ENCODE assay signal across 9 mouse cellular contexts in the genomic region with DNA sequence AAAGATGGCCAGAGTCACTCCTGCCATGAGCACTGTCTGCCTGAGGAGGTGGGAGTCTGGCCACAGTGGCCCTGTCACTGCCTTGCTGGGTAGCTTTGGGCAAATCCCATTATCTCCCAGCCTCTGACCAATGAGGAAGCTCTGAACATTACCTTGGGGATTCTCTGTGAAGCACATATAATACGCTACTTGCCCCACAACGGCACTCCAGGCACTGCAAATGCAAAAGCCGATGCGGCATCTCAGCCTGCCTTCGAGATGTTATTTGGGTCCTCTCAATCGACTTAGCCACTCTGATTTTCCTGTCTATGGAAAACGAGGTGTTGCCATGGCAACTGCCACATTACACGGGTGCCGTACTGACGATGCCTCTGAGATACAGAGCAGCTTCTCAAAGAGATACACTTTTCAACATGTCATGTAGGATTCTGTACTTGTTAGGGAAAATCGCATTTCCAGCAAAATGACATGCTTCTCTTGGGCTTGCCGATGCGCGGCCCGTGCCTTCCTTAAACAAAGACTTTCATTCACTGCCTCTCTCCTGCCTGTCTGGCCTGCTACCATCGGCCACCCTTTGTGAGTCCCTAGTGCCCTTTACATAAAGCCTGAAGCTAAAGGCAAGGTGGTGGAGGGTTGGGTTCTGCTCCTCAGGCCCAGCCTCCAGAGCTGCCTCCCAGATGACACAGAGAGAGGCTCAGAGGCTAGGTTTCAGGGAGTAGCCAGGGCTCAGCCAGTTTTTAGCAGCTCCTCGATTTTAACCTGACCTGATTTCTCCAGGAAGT.
DNase-seq lines count a peak whose midpoint lies in the region; ATAC-seq and TF ChIP-seq lines count a peak whose summit lies in the region.
"Had no signal": no experiment of that assay in that cellular context is flagged by ENCODE, and none has a peak within 500 bp of the region (broad histone marks: within the 10 kb centered on the region; RNA-seq: fewer than 3 reads in every experiment).

No protein-coding gene starts in this region.

- H3K27ac ChIP-seq in hindbrain, postnatal 0 days = peak overlapping the region; percentile 84
- H3K27ac ChIP-seq in midbrain, embryonic 10.5 days (replicated peaks) = peak overlapping the region; percentile 85
- H3K27ac ChIP-seq in lung, postnatal 0 days (ENCODE audit: low read length) = no peak overlapping the region

- H3K4me2 ChIP-seq in hindbrain, postnatal 0 days (ENCODE audit: low read depth, low read length) = no peak overlapping the region
- H3K4me2 ChIP-seq in lung, postnatal 0 days (replicated peaks; ENCODE audit: low read depth, low read length) = no peak overlapping the region

- TF ChIP-seq EP300 in lung, postnatal 0 days (IDR thresholded peaks at IDR 0.05) = no peak

- 7% methylated on average over 17 of the region's 17 CpGs for WGBS in hindbrain, postnatal 0 days
- 37% methylated on average over 17 of the region's 17 CpGs for WGBS in midbrain, embryonic 10.5 days
- 52% methylated on average over 17 of the region's 17 CpGs for WGBS in lung, postnatal 0 days

- H3K4me1 ChIP-seq in hindbrain, postnatal 0 days (ENCODE audit: insufficient read depth, low read length) = peaks cover 21% of the 10 kb centered on the region
- peaks cover 59% of the 10 kb centered on the region for H3K4me1 ChIP-seq in midbrain, embryonic 10.5 days
- no peaks in the 10 kb centered on the region for H3K4me1 ChIP-seq in lung, postnatal 0 days (ENCODE audit: insufficient read depth, low read depth, low read length)

- peak; percentile 89 for ATAC-seq in hindbrain, postnatal 0 days
- ATAC-seq in lung, postnatal 0 days = no peak

- H3K4me3 ChIP-seq in hindbrain, postnatal 0 days (ENCODE audit: low read length) = no peak overlapping the region
- peak overlapping the region; percentile 24; the same call in 1 of the 2 replicates for H3K4me3 ChIP-seq in midbrain, embryonic 10.5 days
- H3K4me3 ChIP-seq in lung, postnatal 0 days (ENCODE audit: low read depth, low read length) = no peak overlapping the region
- H3K4me3 ChIP-seq: myocyte had no signal

- H3K9me3 ChIP-seq in hindbrain, postnatal 0 days (ENCODE audit: low read length) = no peaks in the 10 kb centered on the region
- no peaks in the 10 kb centered on the region for H3K9me3 ChIP-seq in midbrain, embryonic 10.5 days (replicated peaks)
- no peaks in the 10 kb centered on the region for H3K9me3 ChIP-seq in lung, postnatal 0 days (ENCODE audit: low read length)

- no peak for TF ChIP-seq CTCF in hindbrain, postnatal 0 days (IDR thresholded peaks at IDR 0.05; ENCODE audit: low read depth)
- TF ChIP-seq CTCF in lung, postnatal 0 days (IDR thresholded peaks at IDR 0.05) = no peak

- 0 out of 2 replicates have a peak overlapping the region, but pooled peaks have one; percentile 6 for H3K9ac ChIP-seq in hindbrain, postnatal 0 days (replicated peaks; ENCODE audit: low read length)
- no peak overlapping the region for H3K9ac ChIP-seq in lung, postnatal 0 days (replicated peaks; ENCODE audit: low read depth)

- no peaks in the 10 kb centered on the region for H3K27me3 ChIP-seq in hindbrain, postnatal 0 days (ENCODE audit: insufficient read depth, low read length)
- H3K27me3 ChIP-seq in midbrain, embryonic 10.5 days (ENCODE audit: low read depth, poor library complexity, severe bottlenecking) = no peaks in the 10 kb centered on the region; the same call in 1 of the 2 replicates
- H3K27me3 ChIP-seq in lung, postnatal 0 days (replicated peaks; ENCODE audit: insufficient read depth, low read length) = no peaks in the 10 kb centered on the region

- no peaks in the 10 kb centered on the region for H3K36me3 ChIP-seq in hindbrain, postnatal 0 days (ENCODE audit: insufficient read depth, low read length)
- no peaks in the 10 kb centered on the region for H3K36me3 ChIP-seq in midbrain, embryonic 10.5 days
- H3K36me3 ChIP-seq in lung, postnatal 0 days (ENCODE audit: insufficient read depth, low read length) = no peaks in the 10 kb centered on the region

- peak; percentile 27 for DNase-seq in ZHBTc4 (ENCODE audit: low read depth, low spot score)
- peak; percentile 31 for DNase-seq in embryo, embryonic 9.5 days (ENCODE audit: extremely low spot score)
- peak; percentile 95 for DNase-seq in hindbrain, postnatal 0 days (ENCODE audit: low spot score)
- peak; percentile 71 for DNase-seq in midbrain, embryonic 10.5 days (ENCODE audit: low spot score)
- no peak for DNase-seq in ovary, postnatal 14 days (ENCODE audit: low spot score)
- DNase-seq in spleen, postnatal 36 days (ENCODE audit: low spot score in 2 of 2) = no peak
- DNase-seq in lung, postnatal 0 days (ENCODE audit: low spot score) = no peak
- no peak for DNase-seq in liver

Comparison
In these comparisons a context has a peak if more than half of its experiments do, and no peak if none do; other contexts are left out.
1. DNase-seq: peak in ZHBTc4 (single experiment), embryo, embryonic 9.5 days (single experiment), hindbrain, postnatal 0 days (single experiment) and midbrain, embryonic 10.5 days (single experiment); none in ovary, postnatal 14 days (single experiment), spleen, postnatal 36 days (0 of 2), lung, postnatal 0 days (single experiment) and liver (single experiment).